Mouse (Mus musculus) lung, postnatal 4 days (tissue): ENCODE results near the gene Fermt1.

ENCODE experiments used
- DNase-seq, 2 experiments: peaks; one replicate each; pipeline ENCODE4 v3.0.0; 2021

Fermt1 gene

GRCm38 (mm10) chr2:132945326-132946207 is at the start of gene Fermt1:
Gene Fermt1, minus strand, starts transcription at chr2:132945906.
- DNase-seq, result peak in 1 of 2 experiments; percentile 4

- DNase-seq, result peak; percentile 38 to 81
These were observed 47.2 kb upstream of the Fermt1 start for GRCm38 (mm10) chr2:132992659-132993531.

- DNase-seq, result peak in 1 of 2 experiments; percentile 34
These were observed 44.3 kb upstream of the Fermt1 start for GRCm38 (mm10) chr2:132989778-132990564.

DNA sequence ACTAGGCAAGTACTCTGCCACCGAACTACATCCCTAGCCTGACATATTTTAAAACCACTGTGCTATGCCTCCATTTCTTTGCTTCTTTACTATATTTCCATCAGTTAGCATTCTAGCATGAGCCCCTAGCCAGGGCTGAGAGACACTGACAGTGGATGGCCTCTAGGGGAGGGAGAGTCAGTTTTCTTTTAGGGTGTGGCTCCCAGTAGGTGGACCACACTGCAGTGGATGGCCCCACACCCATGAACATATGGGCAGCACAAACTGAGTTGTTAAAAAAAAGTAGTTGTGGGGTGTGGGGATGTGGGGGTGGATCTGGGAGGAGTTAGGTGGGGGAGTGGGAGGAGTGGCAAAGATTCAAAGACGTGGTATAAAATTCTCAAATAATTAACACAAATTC is 27.6 kb upstream of the Fermt1 start:
- no peak for DNase-seq

- DNase-seq, result peak in 1 of 2 experiments; percentile 13
These were observed 25.1 kb upstream of the Fermt1 start for GRCm38 (mm10) chr2:132970772-132971173.

- no peak for DNase-seq
These were observed 12.1 kb upstream of the Fermt1 start for GRCm38 (mm10) chr2:132957786-132958185.

DNA sequence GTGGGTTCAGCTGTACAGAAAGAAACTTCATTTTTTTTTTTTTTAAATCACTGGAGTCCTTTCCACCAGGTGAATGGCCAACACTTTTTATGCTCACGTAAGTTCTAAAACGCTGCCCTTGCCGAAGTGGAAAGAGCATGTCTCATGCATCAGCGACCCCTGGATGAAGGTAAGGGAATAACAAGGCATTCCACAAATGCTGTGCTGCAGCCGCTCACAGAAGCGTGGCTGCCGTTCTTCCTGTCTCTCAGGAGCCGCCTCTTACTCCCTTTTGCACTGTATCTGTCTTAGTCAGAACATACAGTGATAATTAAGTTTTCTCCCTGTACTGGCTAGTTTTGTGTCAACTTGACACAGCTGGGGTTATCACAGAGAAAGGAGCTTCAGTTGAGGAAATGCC is 6.5 kb upstream of the Fermt1 start:
- peak in 1 of 2 experiments; percentile 7 for DNase-seq

DNA sequence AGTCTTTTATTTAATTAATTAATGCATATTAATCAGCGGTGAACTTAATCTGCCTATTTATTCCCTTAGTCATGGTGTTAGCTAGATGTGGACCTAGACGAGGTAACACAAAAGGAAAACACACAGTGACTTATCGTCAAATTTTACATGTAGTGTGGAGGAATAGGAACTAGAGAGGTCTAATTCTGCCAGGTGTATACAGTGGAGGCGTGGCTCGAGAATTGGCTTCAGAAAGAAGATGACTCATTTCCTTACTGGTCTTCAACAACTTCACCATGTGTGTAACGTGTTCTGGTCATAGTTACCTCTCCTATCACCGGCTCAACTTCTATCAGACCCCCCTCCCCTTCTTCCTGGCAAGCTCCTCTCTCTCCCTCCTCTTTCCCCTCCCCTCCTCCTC is 2.5 kb upstream of the Fermt1 start:
- DNase-seq, result no peak

- DNase-seq, result no peak
These were observed 1.3 kb upstream of the Fermt1 start for GRCm38 (mm10) chr2:132946976-132947375.

DNA sequence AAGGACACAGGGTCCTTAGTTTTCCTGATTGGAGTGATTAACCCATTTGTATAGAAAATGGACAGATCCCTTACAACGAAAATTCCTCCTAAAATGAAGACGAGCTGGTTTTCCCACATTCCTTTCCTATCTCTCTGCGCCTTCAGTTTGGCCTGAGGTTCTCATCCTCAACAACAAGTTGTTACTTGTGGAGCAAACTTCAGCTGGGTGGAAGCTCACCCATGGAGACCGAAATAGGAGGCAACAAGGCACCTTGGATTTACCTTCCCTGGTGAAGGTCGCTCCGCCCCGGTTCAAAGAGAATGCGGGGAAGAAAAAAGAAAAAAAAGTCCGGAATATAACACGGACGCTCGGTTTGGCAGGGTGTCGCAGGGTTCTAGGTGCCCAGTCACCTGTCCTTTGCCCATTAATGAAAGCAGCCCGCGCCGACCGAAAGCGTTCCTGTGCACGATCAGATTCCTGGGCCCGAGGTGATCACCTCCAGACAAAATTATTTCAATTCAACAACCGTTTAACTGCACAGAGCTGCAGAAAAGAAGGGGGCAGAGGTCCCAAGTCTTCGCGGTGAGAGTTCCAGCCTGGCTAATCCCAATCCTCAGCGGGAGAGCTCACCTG is 888 bp downstream of the Fermt1 start:
- DNase-seq, result no peak

GRCm38 (mm10) chr2:132943997-132944396 is 1.7 kb downstream of the Fermt1 start:
- DNase-seq, result no peak

GRCm38 (mm10) chr2:132943596-132943995 is 2.1 kb downstream of the Fermt1 start:
- no peak for DNase-seq

- DNase-seq, result peak in 1 of 2 experiments; percentile 21
These were observed 6.7 kb downstream of the Fermt1 start for GRCm38 (mm10) chr2:132939056-132939455.

GRCm38 (mm10) chr2:132936176-132936575 is 9.5 kb downstream of the Fermt1 start:
- no peak for DNase-seq

- no peak for DNase-seq
These were observed 11.0 kb downstream of the Fermt1 start for GRCm38 (mm10) chr2:132934711-132935110.

GRCm38 (mm10) chr2:132934142-132934541 is 11.6 kb downstream of the Fermt1 start:
- DNase-seq, result no peak

DNA sequence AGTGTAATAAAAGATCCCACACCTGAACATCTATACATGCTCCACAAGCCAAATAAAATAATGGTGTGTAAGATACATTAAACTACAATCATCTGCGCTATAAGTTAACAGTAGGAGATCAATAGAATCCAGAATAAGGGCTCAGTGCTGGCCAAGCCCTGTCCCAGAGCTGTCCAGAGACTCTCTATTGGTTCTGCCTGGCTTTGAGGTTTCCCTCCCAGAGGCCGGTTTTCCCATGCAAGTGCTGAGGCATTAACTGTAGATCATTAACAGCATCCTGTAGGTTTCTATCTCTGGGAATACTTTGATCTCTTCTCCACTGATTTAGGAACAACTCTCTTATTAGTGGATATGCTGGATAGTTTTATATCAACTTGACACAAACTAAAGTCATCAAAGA is 16.7 kb downstream of the Fermt1 start:
- no peak for DNase-seq

- no peak for DNase-seq
These were observed 17.8 kb downstream of the Fermt1 start for GRCm38 (mm10) chr2:132927871-132928270.

DNA sequence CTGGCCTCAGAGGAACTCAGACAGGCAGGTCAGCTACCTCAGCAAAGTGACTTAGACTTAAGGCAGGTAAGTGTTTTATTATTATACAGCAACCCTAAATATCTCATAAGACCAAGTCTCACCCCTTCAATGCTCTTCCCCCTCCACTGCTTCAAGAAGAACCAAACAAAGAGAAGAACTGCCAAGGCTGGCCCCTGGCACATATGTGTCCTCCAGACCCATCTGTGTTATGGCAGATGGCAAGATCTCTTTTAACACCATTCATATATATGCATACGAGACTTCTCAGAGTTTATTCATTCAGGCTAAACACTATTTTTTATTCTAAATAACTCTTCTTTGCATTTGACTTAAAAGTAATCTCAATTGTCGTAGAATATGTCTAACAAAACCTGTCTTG is 18.4 kb downstream of the Fermt1 start:
- DNase-seq, result no peak

DNA sequence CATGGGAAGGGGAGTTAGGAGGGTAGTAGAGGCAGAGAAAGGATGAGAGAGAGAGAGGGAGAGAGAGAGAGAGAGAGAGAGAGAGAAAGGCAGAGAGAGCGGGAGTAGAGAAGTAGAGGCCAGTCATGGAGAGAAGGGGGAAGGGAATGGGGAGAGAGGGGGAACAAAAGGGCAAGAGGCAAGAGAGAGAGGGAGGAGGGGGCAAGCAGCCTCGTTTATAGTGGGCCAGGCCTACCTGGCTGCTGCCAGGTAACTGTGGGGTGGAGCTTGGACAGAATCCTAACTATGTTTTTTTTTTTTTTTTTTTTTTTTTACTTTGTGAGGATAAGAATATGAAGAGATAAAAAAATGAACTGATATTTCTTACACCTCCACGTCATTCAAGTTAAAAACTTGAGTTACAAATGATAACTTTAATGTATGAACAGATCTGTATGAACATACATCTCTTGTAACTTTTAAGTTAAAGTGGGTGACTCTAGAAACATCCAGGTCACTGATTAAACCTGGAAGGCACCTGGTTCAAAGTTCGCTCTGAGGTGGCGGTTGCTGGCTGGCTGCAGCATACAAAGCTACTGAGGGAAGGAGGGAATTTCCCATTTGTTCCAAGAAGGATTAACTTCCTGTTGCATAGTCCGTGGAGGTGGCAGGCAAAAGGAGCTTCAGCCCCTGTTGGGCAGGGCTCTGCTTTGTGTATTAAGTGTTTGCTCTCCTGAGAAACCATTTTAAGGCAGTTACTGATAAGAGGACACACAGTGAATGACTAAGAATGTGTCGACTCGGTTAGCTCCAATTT is 22.2 kb downstream of the Fermt1 start:
- DNase-seq, result no peak

GRCm38 (mm10) chr2:132922076-132922873 is 23.4 kb downstream of the Fermt1 start:
- no peak for DNase-seq
